Mouse (Mus musculus): ENCODE measurements around the gene Tmem254c. TPM values are rescaled to one million over a fixed set of nuclear protein-coding genes. Genes with fewer than 3 reads are reported as not detected.
"Not testable (repeated sequence)": the region's sequence is repeated elsewhere in the genome, so short reads cannot be mapped to it uniquely, and the experiment has no call there.

Tmem254c gene
- 10 to 100 TPM; 12.1 to 14.3 TPM for total RNA-seq (2021)
- long read RNA-seq, experiment 1, transcript Tmem254c-202 (4 exons, 1,211 nt): major isoform, 8 of 10 reads
- long read RNA-seq, experiment 1, partial matches to known transcripts: 1 of 10 reads
- long read RNA-seq, experiment 1, other reads (novel, unspliced or antisense): 0 of 10 reads
- long read RNA-seq, experiment 2, transcript Tmem254c-202 (4 exons, 1,211 nt): major isoform, 12 of 14 reads
- long read RNA-seq, experiment 2, partial matches to known transcripts: 0 of 14 reads
- long read RNA-seq, experiment 2, other reads (novel, unspliced or antisense): 1 of 14 reads

- DNase-seq (ENCODE audit: low spot score in 2 of 2): not testable (repeated sequence)
Measured at GRCm38 (mm10) chr14:26067325-26067633, at the start of gene Tmem254c. Gene Tmem254c (minus strand): TSS chr14:26067355.

GRCm38 (mm10) chr14:26097622-26098021, 30.5 kb upstream of the Tmem254c start:
- DNase-seq (ENCODE audit: low spot score in 2 of 2): not testable (repeated sequence)

GRCm38 (mm10) chr14:26081997-26082396, 14.8 kb upstream of the Tmem254c start, which contains the start of gene Cphx3:
Gene Cphx3 (plus strand): TSS chr14:26082297.
- DNase-seq (ENCODE audit: low spot score in 2 of 2): not testable (repeated sequence)

GRCm38 (mm10) chr14:26081216-26081615, 14.1 kb upstream of the Tmem254c start, which contains the start of gene Cphx2:
Gene Cphx2 (plus strand): TSS chr14:26081516.
- DNase-seq (ENCODE audit: low spot score in 2 of 2): not testable (repeated sequence)

GRCm38 (mm10) chr14:26076620-26077390, 9.7 kb upstream of the Tmem254c start:
- not testable (repeated sequence) for DNase-seq (ENCODE audit: low spot score in 2 of 2)

GRCm38 (mm10) chr14:26066574-26067324, 406 bp downstream of the Tmem254c start:
- DNase-seq (ENCODE audit: low spot score in 2 of 2): not testable (repeated sequence)

- not testable (repeated sequence) for DNase-seq (ENCODE audit: low spot score in 2 of 2)
Measured at GRCm38 (mm10) chr14:26059362-26059761, 7.8 kb downstream of the Tmem254c start.

- DNase-seq (ENCODE audit: low spot score in 2 of 2): not testable (repeated sequence)
Measured at GRCm38 (mm10) chr14:26058184-26058583, 9.0 kb downstream of the Tmem254c start.

- not testable (repeated sequence) for DNase-seq (ENCODE audit: low spot score in 2 of 2)
Measured at GRCm38 (mm10) chr14:26048767-26049166, 18.4 kb downstream of the Tmem254c start.

GRCm38 (mm10) chr14:26047026-26047425, 20.1 kb downstream of the Tmem254c start:
- not testable (repeated sequence) for DNase-seq (ENCODE audit: low spot score in 2 of 2)

GRCm38 (mm10) chr14:26045007-26045406, 22.1 kb downstream of the Tmem254c start:
- DNase-seq (ENCODE audit: low spot score in 2 of 2): not testable (repeated sequence)

GRCm38 (mm10) chr14:26042611-26043010, 24.5 kb downstream of the Tmem254c start, which contains the start of gene Gm9780:
Gene Gm9780 (minus strand): TSS chr14:26042711.
- DNase-seq (ENCODE audit: low spot score in 2 of 2): not testable (repeated sequence)

GRCm38 (mm10) chr14:26035439-26035838, 31.7 kb downstream of the Tmem254c start:
- not testable (repeated sequence) for DNase-seq (ENCODE audit: low spot score in 2 of 2)

- DNase-seq (ENCODE audit: low spot score in 2 of 2): not testable (repeated sequence)
Measured at GRCm38 (mm10) chr14:26034364-26034763, 32.8 kb downstream of the Tmem254c start.

- DNase-seq (ENCODE audit: low spot score in 2 of 2): not testable (repeated sequence)
Measured at GRCm38 (mm10) chr14:26025653-26026052, 41.5 kb downstream of the Tmem254c start.

GRCm38 (mm10) chr14:26022831-26023230, 44.3 kb downstream of the Tmem254c start:
- DNase-seq (ENCODE audit: low spot score in 2 of 2): not testable (repeated sequence)

- not testable (repeated sequence) for DNase-seq (ENCODE audit: low spot score in 2 of 2)
Measured at GRCm38 (mm10) chr14:26021555-26021954, 45.6 kb downstream of the Tmem254c start.

GRCm38 (mm10) chr14:26016414-26016813, 50.7 kb downstream of the Tmem254c start:
- not testable (repeated sequence) for DNase-seq (ENCODE audit: low spot score in 2 of 2)

Data from left cerebral cortex, adult 18-20 months (tissue).